Mouse (Mus musculus): ENCODE results near the gene Tspan11.

Tspan11 gene

GRCm38 (mm10) chr6:127942421-127942820 lies 55.0 kb downstream of the Tspan11 start:
- no peak for DNase-seq

- peak; percentile 53 for DNase-seq
These were observed 58.3 kb downstream of the Tspan11 start for GRCm38 (mm10) chr6:127945725-127946124.

- DNase-seq = no peak
These were observed 61.3 kb downstream of the Tspan11 start for GRCm38 (mm10) chr6:127948656-127949055.

GRCm38 (mm10) chr6:127949885-127950284 lies 62.5 kb downstream of the Tspan11 start:
- DNase-seq = no peak

- no peak for DNase-seq
These were observed 65.7 kb downstream of the Tspan11 start for GRCm38 (mm10) chr6:127953071-127953470.

- no peak for DNase-seq
These were observed 68.8 kb downstream of the Tspan11 start for GRCm38 (mm10) chr6:127956172-127956571.

GRCm38 (mm10) chr6:127960203-127960602 lies 72.8 kb downstream of the Tspan11 start:
- no peak for DNase-seq

- DNase-seq = no peak
These were observed 78.1 kb downstream of the Tspan11 start for GRCm38 (mm10) chr6:127965497-127965896.

- no peak for DNase-seq
These were observed 82.3 kb downstream of the Tspan11 start for GRCm38 (mm10) chr6:127969709-127970108.

- peak; percentile 78 for DNase-seq
These were observed 82.7 kb downstream of the Tspan11 start for GRCm38 (mm10) chr6:127970120-127970519.

GRCm38 (mm10) chr6:127970848-127971247 lies 83.5 kb downstream of the Tspan11 start:
- no peak for DNase-seq

GRCm38 (mm10) chr6:127971931-127972330 lies 84.5 kb downstream of the Tspan11 start:
- DNase-seq = no peak

GRCm38 (mm10) chr6:127973553-127973952 lies 86.2 kb downstream of the Tspan11 start:
- no peak for DNase-seq

- DNase-seq = no peak
These were observed 86.6 kb downstream of the Tspan11 start for GRCm38 (mm10) chr6:127974000-127974399.

GRCm38 (mm10) chr6:127976695-127977094 lies 89.3 kb downstream of the Tspan11 start:
- no peak for DNase-seq

- no peak for DNase-seq
These were observed 91.6 kb downstream of the Tspan11 start for GRCm38 (mm10) chr6:127978941-127979340.

GRCm38 (mm10) chr6:127979831-127980230 lies 92.4 kb downstream of the Tspan11 start:
- no peak for DNase-seq

GRCm38 (mm10) chr6:127980381-127981045 lies 93.1 kb downstream of the Tspan11 start:
- no peak for DNase-seq

- no peak for DNase-seq
These were observed 93.8 kb downstream of the Tspan11 start for GRCm38 (mm10) chr6:127981176-127981575.

GRCm38 (mm10) chr6:127986357-127986756 lies 99.0 kb downstream of the Tspan11 start:
- no peak for DNase-seq

GRCm38 (mm10) chr6:127987374-127987773 lies 100.0 kb downstream of the Tspan11 start:
- DNase-seq = no peak

- no peak for DNase-seq
These were observed 101.6 kb downstream of the Tspan11 start for GRCm38 (mm10) chr6:127988944-127989494.

GRCm38 (mm10) chr6:127989624-127990212 lies 102.3 kb downstream of the Tspan11 start:
- DNase-seq = no peak

GRCm38 (mm10) chr6:127991509-127992176 lies 104.3 kb downstream of the Tspan11 start:
- peak; percentile 43 for DNase-seq

Data from thymus, postnatal 14 days (tissue).